Mouse (Mus musculus) MEL (cell line): Measurements from ENCODE around the gene Abat. TPM values are rescaled to one million over a fixed set of nuclear protein-coding genes. Genes with fewer than 3 reads are reported as not detected.
A peak's percentile ranks its signal among the peaks of the same experiment; 100 is the strongest.

Experiments
- DNase-seq: peaks from one replicate; pipeline ENCODE4 v3.0.0; 2011; ENCODE audit warnings: low read depth, low spot score
- H3K27ac ChIP-seq: 2 replicates; pipeline ENCODE4 v1.5.1; 2012; ENCODE audit warnings: low read depth, mild to moderate bottlenecking, control low read depth, low read length, moderate library complexity; ENCODE audit not compliant: control insufficient read depth
- H3K27me3 ChIP-seq, 2 experiments: fragments of 150-350 bp in 1 of 2; sonication (generic) in 1 of 2; 2 replicates each; pipeline ENCODE4 v1.6.1; 2012; ENCODE audit warnings: low read length in 2 of 2, mild to moderate bottlenecking in 2 of 2, improper control_type of control experiment in 1 of 2, moderate library complexity in 1 of 2; ENCODE audit not compliant: insufficient read depth in 2 of 2, control insufficient read depth in 1 of 2
- H3K36me3 ChIP-seq, 2 experiments: 2 replicates each; pipeline ENCODE4 v1.6.1; 2012 to 2014; ENCODE audit warnings: low read length in 2 of 2, improper control_type of control experiment in 1 of 2, inconsistent platforms in 1 of 2, mild to moderate bottlenecking in 1 of 2; ENCODE audit not compliant: insufficient read depth in 2 of 2, control insufficient read depth in 1 of 2
- H3K4me1 ChIP-seq, 2 experiments: fragments of 150-350 bp in 1 of 2; sonication (generic) in 1 of 2; 2 replicates each; pipeline ENCODE4 v1.6.1; 2012; ENCODE audit warnings: low read length in 2 of 2, improper control_type of control experiment in 1 of 2, mild to moderate bottlenecking in 1 of 2; ENCODE audit not compliant: insufficient read depth in 2 of 2, control insufficient read depth in 1 of 2
- H3K4me3 ChIP-seq, 2 experiments: fragments of 150-350 bp in 1 of 2; sonication (generic) in 1 of 2; 2 replicates each; pipeline ENCODE4 v1.5.1; 2012; ENCODE audit warnings: low read depth in 2 of 2, low read length in 2 of 2, mild to moderate bottlenecking in 2 of 2, moderate library complexity in 2 of 2, control low read depth in 1 of 2, improper control_type of control experiment in 1 of 2; ENCODE audit not compliant: control insufficient read depth in 1 of 2, insufficient read depth in 1 of 2
- H3K79me2 ChIP-seq: 2 replicates; pipeline ENCODE4 v1.6.1; 2012; ENCODE audit warnings: mild to moderate bottlenecking, low read length, moderate library complexity; ENCODE audit not compliant: control insufficient read depth, poor library complexity, insufficient read depth
- H3K9ac ChIP-seq: 2 replicates; pipeline ENCODE4 v1.6.1; 2012; ENCODE audit warnings: low read depth, mild to moderate bottlenecking, control low read depth, low read length, moderate library complexity; ENCODE audit not compliant: control insufficient read depth, poor library complexity, severe bottlenecking
- H3K9me3 ChIP-seq: fragments of 150-350 bp; sonication (generic); replicated peaks from 2 replicates; pipeline ENCODE4 v1.6.1; 2012; ENCODE audit warnings: mild to moderate bottlenecking, low read length, improper control_type of control experiment, moderate library complexity; ENCODE audit not compliant: insufficient read depth
- BHLHE40 ChIP-seq: IDR thresholded peaks from 2 replicates; pipeline ENCODE4 v1.6.1; 2012; ENCODE audit warnings: low read depth, mild to moderate bottlenecking, inconsistent platforms, low read length, improper control_type of control experiment, borderline replicate concordance
- CHD1 ChIP-seq: IDR thresholded peaks from 2 replicates; pipeline ENCODE4 v1.6.1; 2012; ENCODE audit warnings: low read depth, mild to moderate bottlenecking, inconsistent platforms, low read length, improper control_type of control experiment
- CHD2 ChIP-seq: IDR thresholded peaks from 2 replicates; pipeline ENCODE4 v1.6.1; 2011; ENCODE audit warnings: low read length, improper control_type of control experiment
- CTCF ChIP-seq, 3 experiments: IDR thresholded peaks in 2 of 3; conservative IDR thresholded peaks in 1 of 3; 2 replicates each; pipeline ENCODE4 v1.5.1; 2011 to 2012; ENCODE audit warnings: low read length in 3 of 3, low read depth in 2 of 3, mild to moderate bottlenecking in 2 of 3, improper control_type of control experiment in 1 of 3, inconsistent platforms in 1 of 3, mixed read lengths in 1 of 3, moderate library complexity in 1 of 3; ENCODE audit not compliant: control insufficient read depth in 1 of 3, insufficient read depth in 1 of 3, poor library complexity in 1 of 3, severe bottlenecking in 1 of 3
- E2F4 ChIP-seq: IDR thresholded peaks from 2 replicates; pipeline ENCODE4 v1.6.1; 2011; ENCODE audit warnings: low read depth, low read length, improper control_type of control experiment, borderline replicate concordance
- ELF1 ChIP-seq: IDR thresholded peaks from 2 replicates; pipeline ENCODE4 v1.6.1; 2014; ENCODE audit warnings: low read depth, mild to moderate bottlenecking, inconsistent platforms, low read length, improper control_type of control experiment, moderate library complexity
- EP300 ChIP-seq, 2 experiments: IDR thresholded peaks; 2 replicates each; pipeline ENCODE4 v1.6.1; 2011; ENCODE audit warnings: improper control_type of control experiment in 2 of 2, low read length in 2 of 2, low read depth in 1 of 2, mild to moderate bottlenecking in 1 of 2
- ETS1 ChIP-seq: IDR thresholded peaks from 2 replicates; pipeline ENCODE4 v1.6.1; 2012; ENCODE audit warnings: low read depth, mild to moderate bottlenecking, inconsistent platforms, low read length, improper control_type of control experiment, moderate library complexity
- GABPA ChIP-seq: IDR thresholded peaks from 2 replicates; pipeline ENCODE4 v1.6.1; 2012; ENCODE audit warnings: low read depth, mild to moderate bottlenecking, inconsistent platforms, low read length, improper control_type of control experiment, moderate library complexity
- GATA1 ChIP-seq: IDR thresholded peaks from 2 replicates; pipeline ENCODE4 v1.6.1; 2011; ENCODE audit warnings: low read depth, low read length, improper control_type of control experiment
- HCFC1 ChIP-seq: IDR thresholded peaks from 2 replicates; pipeline ENCODE4 v1.6.1; 2012; ENCODE audit warnings: low read depth, mild to moderate bottlenecking, inconsistent platforms, low read length, improper control_type of control experiment, moderate library complexity
- JUND ChIP-seq: IDR thresholded peaks from 2 replicates; pipeline ENCODE4 v1.6.1; 2011; ENCODE audit warnings: low read depth, mild to moderate bottlenecking, improper control_type of control experiment, low read length
- KAT2A ChIP-seq: conservative IDR thresholded peaks from 2 replicates; pipeline ENCODE4 v1.6.1; 2012; ENCODE audit warnings: low read depth, low read length, improper control_type of control experiment, inconsistent platforms
- MAX ChIP-seq: IDR thresholded peaks from 2 replicates; pipeline ENCODE4 v1.6.1; 2011; ENCODE audit warnings: low read length, improper control_type of control experiment
- MAZ ChIP-seq: IDR thresholded peaks from 2 replicates; pipeline ENCODE4 v1.6.1; 2012; ENCODE audit warnings: low read depth, mild to moderate bottlenecking, inconsistent platforms, low read length, improper control_type of control experiment
- MEF2A ChIP-seq: IDR thresholded peaks from 2 replicates; pipeline ENCODE4 v1.6.1; 2014; ENCODE audit warnings: low read depth, mild to moderate bottlenecking, inconsistent platforms, low read length, improper control_type of control experiment; ENCODE audit not compliant: poor library complexity, insufficient replicate concordance, severe bottlenecking; ENCODE audit errors: extremely low read depth
- MXI1 ChIP-seq: IDR thresholded peaks from 2 replicates; pipeline ENCODE4 v1.6.1; 2011; ENCODE audit warnings: mild to moderate bottlenecking, low read depth, low read length, improper control_type of control experiment
- MYB ChIP-seq: IDR thresholded peaks from 2 replicates; pipeline ENCODE4 v1.6.1; 2011; ENCODE audit warnings: mild to moderate bottlenecking, low read depth, low read length, improper control_type of control experiment
- MYC ChIP-seq: IDR thresholded peaks from 2 replicates; pipeline ENCODE4 v1.6.1; 2011; ENCODE audit warnings: low read depth, mild to moderate bottlenecking, low read length, improper control_type of control experiment, moderate library complexity
- NELFE ChIP-seq: IDR thresholded peaks from 2 replicates; pipeline ENCODE4 v1.6.1; 2011; ENCODE audit warnings: low read depth, low read length, improper control_type of control experiment
- NRF1 ChIP-seq: IDR thresholded peaks from 2 replicates; pipeline ENCODE4 v1.6.1; 2014; ENCODE audit warnings: low read depth, mild to moderate bottlenecking, inconsistent platforms, low read length, improper control_type of control experiment, moderate library complexity; ENCODE audit not compliant: poor library complexity, insufficient read depth, severe bottlenecking
- POLR2A ChIP-seq, 2 experiments: IDR thresholded peaks; 2 replicates each; pipeline ENCODE4 v1.6.1; 2011 to 2012; ENCODE audit warnings: low read length in 2 of 2, mild to moderate bottlenecking in 2 of 2, control low read depth in 1 of 2, improper control_type of control experiment in 1 of 2, low read depth in 1 of 2, moderate library complexity in 1 of 2; ENCODE audit not compliant: control insufficient read depth in 1 of 2, insufficient read depth in 1 of 2, poor library complexity in 1 of 2
- POLR2AphosphoS2 ChIP-seq: IDR thresholded peaks from 2 replicates; pipeline ENCODE4 v1.6.1; 2011; ENCODE audit warnings: low read length, improper control_type of control experiment
- POLR2AphosphoS5 ChIP-seq: IDR thresholded peaks from 2 replicates; pipeline ENCODE4 v1.6.1; 2012; ENCODE audit warnings: low read depth, borderline replicate concordance, mild to moderate bottlenecking, inconsistent platforms, low read length, moderate library complexity, mixed read lengths
- RAD21 ChIP-seq: IDR thresholded peaks from 2 replicates; pipeline ENCODE4 v1.6.1; 2011; ENCODE audit warnings: mild to moderate bottlenecking, low read depth, low read length, improper control_type of control experiment
- RCOR1 ChIP-seq: IDR thresholded peaks from 2 replicates; pipeline ENCODE4 v1.6.1; 2012; ENCODE audit warnings: low read depth, mild to moderate bottlenecking, inconsistent platforms, low read length, improper control_type of control experiment
- SIN3A ChIP-seq: IDR thresholded peaks from 2 replicates; pipeline ENCODE4 v1.6.1; 2012; ENCODE audit warnings: low read length, improper control_type of control experiment, inconsistent platforms
- SMC3 ChIP-seq: IDR thresholded peaks from 2 replicates; pipeline ENCODE4 v1.6.1; 2011; ENCODE audit warnings: low read depth, low read length, improper control_type of control experiment
- TBP ChIP-seq: IDR thresholded peaks from 2 replicates; pipeline ENCODE4 v1.8.0; 2011; ENCODE audit warnings: low read depth, low read length, improper control_type of control experiment
- TCF12 ChIP-seq: IDR thresholded peaks from 2 replicates; pipeline ENCODE4 v1.6.1; 2014; ENCODE audit warnings: low read depth, mild to moderate bottlenecking, inconsistent platforms, low read length, improper control_type of control experiment, moderate library complexity
- UBTF ChIP-seq: IDR thresholded peaks from 2 replicates; pipeline ENCODE4 v1.6.1; 2012; ENCODE audit warnings: low read depth, mild to moderate bottlenecking, inconsistent platforms, low read length, improper control_type of control experiment, moderate library complexity, borderline replicate concordance; ENCODE audit not compliant: insufficient read depth
- USF2 ChIP-seq, 2 experiments: IDR thresholded peaks; 2 replicates each; pipeline ENCODE4 v1.6.1; 2011 to 2012; ENCODE audit warnings: improper control_type of control experiment in 2 of 2, low read length in 2 of 2, borderline replicate concordance in 1 of 2, inconsistent platforms in 1 of 2, low read depth in 1 of 2, mild to moderate bottlenecking in 1 of 2; ENCODE audit not compliant: insufficient read depth in 1 of 2
- ZC3H11A ChIP-seq: IDR thresholded peaks from 2 replicates; pipeline ENCODE4 v1.6.1; 2012; ENCODE audit warnings: low read depth, mild to moderate bottlenecking, inconsistent platforms, low read length, improper control_type of control experiment
- ZKSCAN1 ChIP-seq: IDR thresholded peaks from 2 replicates; pipeline ENCODE4 v1.6.1; 2012; ENCODE audit warnings: low read depth, mild to moderate bottlenecking, inconsistent platforms, low read length, improper control_type of control experiment, moderate library complexity
- ZNF384 ChIP-seq: IDR thresholded peaks from 2 replicates; pipeline ENCODE4 v1.6.1; 2012; ENCODE audit warnings: low read depth, mild to moderate bottlenecking, inconsistent platforms, low read length, improper control_type of control experiment
- polyA plus RNA-seq, 2 experiments: library from polyadenylated mRNA; stranded (reverse) in 1 of 2; unstranded in 1 of 2; fragments of >175 nt in 1 of 2; fragments of >200 nt in 1 of 2; gene quantifications; 2 replicates each; pipeline versions ENCODE4 v1.2.1 to v1.2.4; 2012; ENCODE audit warnings: low replicate concordance in 2 of 2, low read depth in 1 of 2; ENCODE audit not compliant: insufficient read length in 2 of 2, insufficient read depth in 1 of 2, missing spikeins in 1 of 2
- total RNA-seq: library from RNA; depleted of rRNA; stranded (reverse); fragments of 300-350 nt; gene quantifications from 2 replicates; pipeline ENCODE4 v1.2.3, GENCODE M21; 2012

Gene Abat
- total and polyA plus RNA-seq, 3 experiments = 0.27 to 0.77 TPM; not detected in 1

GRCm38 (mm10) chr16:8637217-8638051, 124.2 kb downstream of the Abat start, which contains the start of the genes Pmm2 and Tmem186:
TSS of gene Pmm2 (plus strand) at chr16:8637674.
TSS of gene Tmem186 (minus strand) at chr16:8637712.
- Histone ChIP-seq H3K4me1 (peaks cover 6 to 27% of the 10 kb centered on the region in 2 experiments; a peak in 3 of 4 replicates), H3K4me3 (peak within 1 kb of the TSS; percentile 79 to 85), H3K27ac (peak within 1 kb of the TSS; percentile 89), H3K9ac (peak within 1 kb of the TSS; percentile 90), H3K9me3 (no peaks in the 10 kb centered on the region), H3K79me2 (peaks cover 49% of the 10 kb centered on the region), H3K36me3 (peaks cover 1 to 38% of the 10 kb centered on the region in 2 experiments; a peak in 2 of 4 replicates), H3K27me3 (no peaks in the 10 kb centered on the region)
- DNase-seq = peak; percentile 94
- TF ChIP-seq HCFC1 (peak; percentile 90), ZNF384 (peak; percentile 97), MXI1 (peak; percentile 97), CHD2 (no peak), ZKSCAN1 (no peak), SMC3 (no peak), NRF1 (peak; percentile 82), NELFE (peak; percentile 84), MYB (peak; percentile 82), EP300 (IDR thresholded peaks at IDR 0.05; ENCODE audit: low read depth in 1 of 2, low read length in 2 of 2) (peak in 1 of 2 experiments; percentile 45; a peak in 2 of 4 replicates), SIN3A (peak; percentile 52), POLR2AphosphoS2 (peak; percentile 76; the same call in 1 of the 2 replicates), KAT2A (peak; percentile 47; the same call in 1 of the 2 replicates), TCF12 (peak; percentile 9; the same call in 1 of the 2 replicates), MAZ (no peak), RAD21 (no peak), E2F4 (no peak), CTCF (IDR thresholded peaks at IDR 0.05 in 2 of 3, conservative IDR thresholded peaks at IDR 0.05 in 1 of 3; ENCODE audit: control insufficient read depth in 1 of 3, insufficient read depth in 1 of 3, low read depth in 2 of 3, low read length in 3 of 3, poor library complexity in 1 of 3, severe bottlenecking in 1 of 3) (no peak), CHD1 (no peak), JUND (no peak), GABPA (no peak), MAX (peak; percentile 90), POLR2A (IDR thresholded peaks at IDR 0.05; ENCODE audit: control insufficient read depth in 1 of 2, insufficient read depth in 1 of 2, low read depth in 1 of 2, low read length in 2 of 2, poor library complexity in 1 of 2) (peak; percentile 70 to 90), MYC (peak; percentile 95), ELF1 (peak; percentile 94), RCOR1 (no peak), UBTF (no peak), ETS1 (no peak), ZC3H11A (no peak), MEF2A (no peak), POLR2AphosphoS5 (0 out of 2 replicates have a peak, but pooled peaks have one; percentile 25), USF2 (IDR thresholded peaks at IDR 0.05; ENCODE audit: borderline replicate concordance in 1 of 2, insufficient read depth in 1 of 2, low read depth in 1 of 2, low read length in 2 of 2) (peak; percentile 49 to 77; a peak in 3 of 4 replicates), TBP (peak; percentile 46; the same call in 1 of the 2 replicates), GATA1 (no peak), BHLHE40 (no peak; the same call in 1 of the 2 replicates)
